Mouse (Mus musculus): ENCODE data around the gene Fgg.

Gene Fgg

DNA sequence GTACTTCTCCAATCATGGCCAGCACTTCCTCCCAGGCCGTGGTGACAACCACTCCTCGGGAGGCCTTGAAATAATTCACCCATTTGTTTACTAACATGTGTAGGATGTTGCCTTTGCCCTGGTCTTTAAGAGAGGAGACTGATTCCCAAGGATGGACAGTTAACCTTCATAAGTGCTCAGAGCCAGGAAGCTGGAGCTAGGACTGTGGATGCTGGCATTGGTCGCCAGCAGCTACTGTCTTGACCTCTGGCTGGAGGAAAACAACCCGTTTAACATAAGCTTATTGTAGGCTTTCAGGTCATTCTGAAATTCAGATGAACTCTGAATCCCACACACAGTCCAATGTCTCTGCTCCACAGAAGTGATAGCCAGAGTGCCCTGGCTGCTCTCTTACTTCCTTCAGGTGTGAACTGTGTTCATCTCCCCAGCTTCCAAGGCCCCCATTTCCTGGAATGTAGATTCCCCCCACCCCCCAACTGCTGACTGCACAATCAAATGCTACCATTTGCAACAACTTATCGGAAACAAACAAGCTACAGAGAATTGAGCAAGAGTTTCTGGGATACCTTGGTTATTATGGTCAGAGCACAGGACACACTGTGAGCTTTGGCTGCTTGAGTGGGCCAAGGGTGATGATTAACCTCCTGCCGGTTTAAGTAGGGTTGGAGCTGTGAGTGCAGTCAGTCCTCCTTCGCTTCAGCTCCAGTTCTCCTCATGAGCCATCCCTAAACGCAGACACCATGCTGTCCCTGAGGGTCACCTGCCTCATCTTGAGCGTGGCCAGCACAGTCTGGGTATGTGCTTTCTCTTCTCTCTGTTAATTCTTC, 18.2 kb downstream of the Fgg start, which contains the start of gene Fga:
TSS of gene Fga (plus strand) at position 602 of the 827 bp plus-strand sequence.
- no peak for DNase-seq (ENCODE audit: low spot score in 2 of 2)

DNA sequence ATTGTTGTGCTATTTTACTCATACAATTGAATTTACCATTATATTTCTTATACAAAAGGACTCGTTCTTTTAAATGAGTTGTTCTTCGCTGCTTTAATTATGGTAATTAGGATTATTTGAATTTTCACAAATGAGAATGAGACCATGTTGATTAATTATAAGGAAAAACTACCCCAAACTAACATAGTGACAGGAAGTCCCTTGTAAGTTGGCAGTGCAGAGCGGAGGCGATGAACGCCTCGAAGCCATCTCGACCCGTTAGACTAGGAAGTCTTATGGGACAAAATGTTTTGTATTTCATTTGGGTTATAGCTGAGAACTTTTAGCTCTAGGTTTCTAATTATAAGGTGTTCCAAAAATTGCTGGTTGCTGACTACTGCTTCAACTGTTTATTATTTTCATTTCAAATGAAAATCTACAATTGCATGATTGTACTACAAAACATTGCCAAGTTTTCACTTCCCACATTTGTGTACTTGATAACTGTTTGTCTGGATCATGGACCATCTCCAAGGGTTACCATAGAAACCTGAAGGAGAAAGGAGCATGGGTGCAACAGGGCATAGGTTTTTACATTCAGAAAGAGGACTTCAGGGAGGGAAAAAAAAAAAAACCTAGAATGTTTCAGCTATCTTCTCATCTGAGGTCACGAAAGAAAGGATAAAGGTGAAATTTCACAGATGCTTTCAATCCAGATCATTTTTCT, 20.2 kb downstream of the Fgg start:
- DNase-seq (ENCODE audit: low spot score in 2 of 2): no peak

DNA sequence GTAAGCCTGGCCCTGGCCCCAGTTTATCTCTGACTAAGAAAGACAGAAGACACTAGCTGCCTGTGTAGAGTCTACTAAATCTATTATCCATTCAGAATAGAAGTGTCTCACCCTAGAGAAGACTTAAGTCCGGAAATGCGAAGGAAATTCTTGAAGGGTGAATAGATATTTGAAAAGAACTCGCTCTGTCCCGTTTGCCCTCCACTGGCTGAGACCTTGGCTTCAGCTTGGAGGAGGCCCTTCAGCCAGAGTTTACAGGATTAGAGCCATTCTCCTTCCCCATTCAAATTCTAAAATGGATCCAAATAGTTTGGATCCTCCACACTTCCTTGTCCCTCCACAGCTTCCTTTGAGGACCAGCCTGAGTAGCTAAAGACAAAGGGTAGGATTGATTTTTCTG, 22.8 kb downstream of the Fgg start:
- no peak for DNase-seq (ENCODE audit: low spot score in 2 of 2)

DNA sequence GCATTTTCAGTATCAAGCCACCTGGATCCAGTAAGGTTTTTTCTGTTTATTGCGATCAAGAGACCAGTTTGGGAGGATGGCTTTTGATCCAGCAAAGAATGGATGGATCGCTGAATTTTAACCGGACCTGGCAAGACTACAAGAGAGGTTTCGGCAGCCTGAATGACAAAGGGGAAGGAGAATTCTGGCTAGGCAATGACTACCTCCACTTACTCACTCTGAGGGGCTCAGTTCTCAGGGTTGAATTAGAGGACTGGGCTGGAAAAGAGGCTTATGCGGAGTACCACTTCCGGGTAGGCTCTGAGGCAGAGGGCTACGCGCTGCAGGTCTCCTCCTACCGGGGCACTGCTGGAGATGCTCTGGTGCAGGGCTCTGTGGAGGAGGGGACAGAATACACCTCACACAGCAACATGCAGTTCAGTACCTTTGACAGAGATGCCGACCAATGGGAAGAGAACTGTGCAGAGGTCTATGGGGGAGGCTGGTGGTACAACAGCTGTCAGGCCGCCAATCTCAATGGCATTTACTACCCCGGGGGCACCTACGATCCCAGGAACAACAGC, 25.3 kb downstream of the Fgg start:
- no peak for DNase-seq (ENCODE audit: low spot score in 2 of 2)

DNA sequence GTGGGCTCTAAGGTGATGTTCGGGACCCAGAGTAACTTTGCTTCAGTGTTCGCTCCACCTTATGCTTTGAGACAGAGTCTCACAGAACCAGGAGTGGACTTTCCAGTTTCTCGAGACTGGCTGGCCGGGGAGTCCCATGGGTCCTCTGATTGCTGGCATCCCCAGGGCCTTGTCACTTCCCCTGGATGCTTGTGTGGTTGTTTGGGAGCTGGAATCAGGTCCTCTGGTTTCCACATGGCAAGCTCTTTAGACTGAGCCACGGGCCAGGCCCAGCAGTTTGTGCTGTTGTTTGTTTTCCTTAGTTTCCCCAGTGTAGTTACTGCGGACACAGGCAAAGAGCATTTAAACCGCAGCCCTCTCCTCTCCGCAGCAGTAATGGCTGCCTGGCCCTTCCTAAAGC, 26.3 kb downstream of the Fgg start:
- no peak for DNase-seq (ENCODE audit: low spot score in 2 of 2)

DNA sequence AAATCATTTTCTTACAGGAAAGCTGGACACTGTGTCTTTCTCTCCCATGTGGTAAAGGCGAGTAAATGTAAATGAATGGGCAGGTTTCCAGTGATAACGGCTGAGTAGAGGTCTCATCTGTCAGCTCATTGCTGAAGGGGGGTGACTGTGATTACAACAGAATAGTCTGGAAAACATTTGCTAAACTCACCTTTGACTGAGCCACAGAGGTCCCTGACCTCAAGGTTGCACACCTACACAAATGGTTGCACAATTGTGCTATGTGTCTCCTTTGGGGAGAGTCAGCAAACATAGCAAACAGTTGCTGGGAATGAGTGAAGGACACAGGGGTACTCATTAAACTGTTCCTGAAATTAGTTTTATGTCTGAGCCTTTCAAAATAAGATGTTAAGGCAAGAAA, 31.3 kb downstream of the Fgg start:
- DNase-seq (ENCODE audit: low spot score in 2 of 2): no peak

DNA sequence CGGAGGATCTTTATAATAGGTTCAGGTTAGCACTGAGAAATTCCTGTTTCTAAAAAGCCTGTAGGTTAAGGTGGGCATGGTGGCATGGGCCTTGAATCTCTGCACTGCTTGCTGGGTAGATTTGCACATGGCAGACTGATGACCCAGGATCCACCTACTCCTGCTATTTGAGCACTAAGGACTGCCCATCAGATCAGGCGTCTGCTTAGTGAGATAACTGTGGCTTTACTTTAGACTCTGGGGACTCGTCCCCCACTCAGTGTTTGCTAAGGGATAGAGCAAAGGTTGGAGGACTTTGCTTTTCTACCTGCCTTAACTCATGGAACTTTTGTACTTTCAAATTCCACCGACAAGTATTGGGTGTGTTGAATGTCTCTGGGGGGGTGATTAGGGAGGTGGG, 32.1 kb downstream of the Fgg start:
- DNase-seq (ENCODE audit: low spot score in 2 of 2): no peak

DNA sequence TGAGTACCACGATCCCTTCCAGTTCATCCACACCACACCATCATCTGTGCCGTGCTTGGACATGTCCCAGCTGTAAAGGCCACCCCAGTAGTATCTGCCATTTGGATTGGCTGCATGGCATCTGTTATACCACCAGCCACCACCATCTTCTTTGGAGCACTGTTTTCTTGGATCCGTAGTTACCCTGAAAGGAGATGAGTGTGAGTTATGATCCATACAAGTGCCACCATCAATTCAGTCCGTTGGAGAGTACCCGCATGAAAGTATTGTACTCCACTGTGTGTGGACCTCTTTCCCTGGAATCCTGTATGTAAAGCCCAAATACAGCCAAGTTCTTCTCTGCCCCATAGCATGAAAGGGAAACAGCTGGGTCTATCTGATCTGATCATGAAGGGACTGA, 34.9 kb downstream of the Fgg start:
- DNase-seq (ENCODE audit: low spot score in 2 of 2): no peak

DNA sequence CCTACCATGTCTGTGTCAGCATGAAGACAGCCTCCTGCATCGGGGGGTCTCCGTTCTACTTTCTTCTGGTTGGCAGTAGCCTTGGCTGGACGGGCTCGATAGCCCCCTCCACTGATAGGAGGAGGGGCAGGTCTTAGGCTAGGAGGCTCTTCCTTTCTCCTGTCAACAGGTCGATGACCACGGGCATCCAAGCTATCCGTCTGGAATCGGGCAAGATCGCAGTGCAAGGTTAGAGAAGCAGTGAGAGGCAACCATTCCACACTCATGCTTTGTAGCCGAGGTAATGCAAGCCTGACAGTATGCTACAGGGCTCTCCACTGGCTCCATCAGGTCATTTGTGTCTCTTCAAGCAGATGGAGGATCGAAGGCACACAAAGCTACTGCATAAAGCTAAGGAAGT, 39.1 kb downstream of the Fgg start:
- no peak for DNase-seq (ENCODE audit: low spot score in 2 of 2)

DNA sequence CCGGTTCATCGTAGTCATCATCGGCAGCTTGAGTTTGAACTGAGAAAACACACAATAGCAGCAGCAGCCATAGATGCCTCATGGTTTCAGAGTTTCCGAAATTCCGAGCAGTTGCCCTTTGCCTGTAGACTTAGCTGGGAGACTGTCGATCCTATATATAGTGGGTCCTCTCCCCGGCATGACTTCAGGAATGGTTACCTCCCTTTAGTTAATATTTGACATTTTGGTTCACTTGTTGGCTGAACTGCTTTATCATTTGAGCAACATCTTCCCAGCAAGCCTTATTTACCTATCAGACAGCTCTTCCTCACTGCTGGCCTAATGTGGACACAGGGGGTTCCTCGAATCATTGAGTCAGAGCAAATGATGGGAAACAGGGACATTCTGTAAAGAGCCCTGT, 42.2 kb downstream of the Fgg start, which contains the start of gene Fgb:
TSS of gene Fgb (minus strand) at position 184 of the 400 bp plus-strand sequence.
- no peak for DNase-seq (ENCODE audit: low spot score in 2 of 2)

DNA sequence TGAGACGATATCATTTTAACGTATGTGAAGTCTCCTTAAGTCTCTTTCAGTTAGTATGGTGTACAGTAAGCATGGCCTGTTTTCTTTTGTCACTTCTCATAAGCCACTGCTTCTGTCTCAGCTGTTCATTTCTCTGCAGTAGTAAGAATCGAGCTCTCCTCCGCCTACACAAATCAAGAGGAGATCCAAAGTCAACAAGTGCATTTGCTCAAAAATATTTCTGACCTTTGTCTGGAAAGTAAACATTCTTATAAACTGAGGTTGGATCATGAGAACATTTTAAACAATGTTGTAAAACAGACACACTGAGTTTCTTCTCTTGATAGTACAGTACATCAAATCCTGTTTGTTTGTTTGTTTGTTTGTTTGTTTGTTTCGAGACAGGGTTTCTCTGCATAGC, 43.1 kb downstream of the Fgg start:
- no peak for DNase-seq (ENCODE audit: low spot score in 2 of 2)

DNA sequence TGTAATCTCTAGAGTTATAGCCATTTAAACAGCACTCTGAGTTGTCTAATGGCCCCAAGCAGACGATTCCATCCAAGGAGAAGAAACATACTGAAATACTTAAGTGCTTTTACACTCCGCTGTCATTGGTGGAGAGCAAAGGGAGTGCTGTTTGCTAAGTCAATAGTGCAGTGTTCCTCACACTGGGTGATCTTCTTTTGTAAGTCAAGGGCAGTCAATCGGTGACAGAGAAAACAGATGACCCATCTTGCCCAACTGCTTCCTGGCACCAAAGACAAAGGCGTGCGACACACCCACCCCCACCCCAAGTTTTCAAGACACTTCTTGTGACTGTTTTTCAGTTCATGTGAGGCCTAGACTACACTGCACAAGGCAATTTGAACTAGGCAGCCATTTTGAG, 44.6 kb downstream of the Fgg start:
- no peak for DNase-seq (ENCODE audit: low spot score in 2 of 2)

DNA sequence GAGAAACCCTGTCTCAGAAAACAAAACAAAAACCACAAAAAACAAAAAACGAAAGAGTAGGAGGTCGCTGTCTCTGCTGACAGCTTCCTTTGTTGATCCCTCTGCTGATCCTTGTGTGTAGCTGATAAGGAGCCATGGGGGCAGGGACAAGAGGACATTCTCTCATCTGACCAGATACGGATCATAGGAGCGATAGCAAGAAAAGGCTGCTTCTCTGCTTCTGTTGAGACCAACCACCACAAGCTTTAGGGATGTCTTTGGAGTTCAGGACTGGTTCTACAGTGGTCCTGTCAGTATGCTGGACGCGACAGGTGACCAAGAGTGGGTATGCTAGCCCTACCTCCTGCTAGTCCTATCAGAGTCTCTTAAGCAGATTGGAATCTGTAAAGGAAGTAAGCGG, 45.6 kb downstream of the Fgg start:
- no peak for DNase-seq (ENCODE audit: low spot score in 2 of 2)

DNA sequence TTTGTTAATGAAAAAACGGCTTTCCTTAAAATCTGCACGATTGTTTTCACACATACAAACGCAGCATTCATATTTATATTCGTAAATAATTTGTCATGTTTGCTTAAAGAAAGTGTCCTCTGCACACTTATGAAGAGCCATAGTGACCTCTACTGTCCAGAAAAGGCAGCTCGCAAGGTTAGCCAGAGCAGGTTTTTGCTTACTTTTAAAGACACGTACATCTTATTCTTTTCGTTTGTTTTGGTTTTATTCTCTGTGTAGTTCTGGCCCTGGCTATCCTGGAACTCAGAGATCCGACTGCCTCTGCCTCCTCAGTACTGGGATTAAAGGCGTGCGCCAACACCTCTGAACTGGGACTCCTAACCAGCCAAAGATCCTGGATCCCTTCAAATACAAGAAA, 46.2 kb downstream of the Fgg start:
- peak; percentile 21 to 49 for DNase-seq (ENCODE audit: low spot score in 2 of 2)

DNA sequence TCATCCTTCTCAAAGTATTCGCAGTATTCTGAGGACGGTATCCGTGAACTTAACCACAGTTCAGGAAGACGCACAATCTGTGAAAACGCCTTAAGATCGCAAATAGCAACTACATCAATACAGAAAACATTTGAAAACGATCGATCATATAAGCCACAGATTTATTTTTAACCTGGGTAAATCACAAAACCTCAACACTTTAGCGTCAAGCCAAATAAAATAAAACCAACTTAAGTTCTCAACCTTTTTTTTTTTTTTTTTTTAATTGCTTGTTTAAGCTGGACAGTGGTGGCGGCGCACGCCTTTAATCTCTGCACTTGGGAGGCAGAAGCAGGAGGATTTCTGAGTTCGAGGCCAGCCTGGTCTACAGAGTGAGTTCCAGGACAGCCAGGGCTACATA, 47.2 kb downstream of the Fgg start:
- DNase-seq (ENCODE audit: low spot score in 2 of 2): no peak

DNA sequence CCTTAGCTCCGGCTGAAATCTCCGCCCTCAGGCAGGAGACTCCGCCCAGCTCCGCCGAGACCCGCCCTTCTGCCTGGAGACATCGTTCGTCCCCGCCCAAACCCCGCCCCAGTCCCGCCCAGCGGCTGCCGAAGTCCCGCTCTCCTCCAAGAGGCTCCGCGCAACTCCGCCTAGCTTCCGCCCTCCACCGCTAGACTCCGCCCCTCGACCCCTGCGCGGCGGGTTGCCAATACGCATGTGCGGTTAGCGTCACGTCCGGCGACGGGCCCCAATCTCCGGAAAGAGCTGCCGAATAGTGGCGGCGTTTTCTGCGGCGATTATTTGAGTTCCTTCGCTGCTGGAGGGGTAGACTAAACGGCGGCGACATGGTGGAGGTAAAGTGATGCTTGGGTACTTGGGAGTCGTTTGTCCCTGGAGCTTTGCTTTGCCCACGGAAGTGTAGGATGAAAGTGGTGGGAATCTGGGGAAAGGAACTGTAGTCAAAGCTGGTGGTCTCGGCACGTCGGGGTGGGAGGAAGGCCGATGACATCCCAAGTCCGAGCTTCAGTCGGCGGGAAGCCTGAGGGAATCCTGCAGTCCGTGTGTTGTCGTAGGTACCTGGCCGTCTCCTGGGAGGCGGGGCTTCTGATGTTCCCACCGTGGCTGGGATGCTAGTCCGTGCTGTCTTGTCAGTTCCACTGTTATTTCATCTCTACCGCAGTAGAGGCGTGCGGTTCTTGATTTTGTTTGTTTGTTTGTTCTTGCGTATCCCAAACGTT, 47.9 kb downstream of the Fgg start, which contains the start of gene Plrg1:
TSS of gene Plrg1 (plus strand) at position 242 of the 758 bp plus-strand sequence.
- DNase-seq (ENCODE audit: low spot score in 2 of 2): peak; percentile 97 to 99

DNA sequence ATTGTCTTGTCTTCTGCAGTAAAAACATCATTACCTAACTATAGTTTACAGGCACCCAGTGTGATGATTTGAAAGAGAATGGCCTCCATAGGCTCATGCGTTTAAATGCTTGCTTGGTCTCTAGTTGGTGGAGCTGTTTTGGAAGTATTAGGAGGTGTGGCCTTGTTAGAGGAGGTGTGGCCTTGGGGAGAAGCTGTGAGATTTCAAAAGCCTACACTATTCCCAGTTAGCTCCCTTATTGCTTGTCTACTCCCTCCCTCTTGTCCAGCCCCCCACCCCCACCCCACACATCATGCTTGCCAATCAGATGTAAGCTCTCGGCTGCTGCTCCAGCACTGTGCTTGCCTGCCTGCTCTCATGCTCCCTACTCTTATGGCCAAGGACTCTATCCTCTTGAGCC, 49.5 kb downstream of the Fgg start:
- no peak for DNase-seq (ENCODE audit: low spot score in 2 of 2)

Measured in frontal cortex, postnatal 36 days (tissue).